Mouse (Mus musculus) spleen, adult 18-20 months (tissue): ENCODE data around the gene Pikfyve.
A peak's percentile ranks its signal among the peaks of the same experiment; 100 is the strongest.
"Not testable (repeated sequence)": the region's sequence is repeated elsewhere in the genome, so short reads cannot be mapped to it uniquely, and the experiment has no call there.

Experiments
- DNase-seq, 2 experiments: peaks; one replicate each; pipeline ENCODE4 v3.0.0; 2022; ENCODE audit warnings: mixed read lengths in 2 of 2

Gene Pikfyve

GRCm38 (mm10) chr1:65185524-65186205 is 818 bp upstream of the Pikfyve start:
- DNase-seq = no peak

- no peak for DNase-seq
Observed at GRCm38 (mm10) chr1:65187074-65187430, 569 bp downstream of the Pikfyve start.

- DNase-seq = no peak
Observed at GRCm38 (mm10) chr1:65190172-65190571, 3.7 kb downstream of the Pikfyve start.

- no peak for DNase-seq
Observed at GRCm38 (mm10) chr1:65193226-65193625, 6.7 kb downstream of the Pikfyve start.

GRCm38 (mm10) chr1:65198425-65198824 is 11.9 kb downstream of the Pikfyve start:
- DNase-seq = no peak

GRCm38 (mm10) chr1:65198861-65199260 is 12.4 kb downstream of the Pikfyve start:
- DNase-seq = no peak

GRCm38 (mm10) chr1:65204299-65204698 is 17.8 kb downstream of the Pikfyve start:
- DNase-seq = no peak

GRCm38 (mm10) chr1:65213214-65213613 is 26.7 kb downstream of the Pikfyve start:
- no peak for DNase-seq

GRCm38 (mm10) chr1:65217567-65217966 is 31.1 kb downstream of the Pikfyve start:
- no peak for DNase-seq

- no peak for DNase-seq
Observed at GRCm38 (mm10) chr1:65217972-65218371, 31.5 kb downstream of the Pikfyve start.

GRCm38 (mm10) chr1:65223654-65224053 is 37.2 kb downstream of the Pikfyve start:
- no peak for DNase-seq

- no peak for DNase-seq
Observed at GRCm38 (mm10) chr1:65227681-65228080, 41.2 kb downstream of the Pikfyve start.

- not testable (repeated sequence) for DNase-seq
Observed at GRCm38 (mm10) chr1:65229768-65230167, 43.3 kb downstream of the Pikfyve start.

- DNase-seq = no peak
Observed at GRCm38 (mm10) chr1:65230566-65230965, 44.1 kb downstream of the Pikfyve start.

- DNase-seq = no peak
Observed at GRCm38 (mm10) chr1:65237712-65238111, 51.2 kb downstream of the Pikfyve start.

- no peak for DNase-seq
Observed at GRCm38 (mm10) chr1:65245637-65246036, 59.2 kb downstream of the Pikfyve start.

- DNase-seq = no peak
Observed at GRCm38 (mm10) chr1:65280461-65280860, 94.0 kb downstream of the Pikfyve start.

GRCm38 (mm10) chr1:65281756-65282155 is 95.3 kb downstream of the Pikfyve start, which contains the start of gene Pth2r:
TSS of gene Pth2r (plus strand) at chr1:65282056.
- no peak for DNase-seq

- peak in 1 of 2 experiments; percentile 24 for DNase-seq
Observed at GRCm38 (mm10) chr1:65282766-65283165, 96.3 kb downstream of the Pikfyve start.

- DNase-seq = no peak
Observed at GRCm38 (mm10) chr1:65308476-65308875, 122.0 kb downstream of the Pikfyve start.

- no peak for DNase-seq
Observed at GRCm38 (mm10) chr1:65311214-65311933, 124.9 kb downstream of the Pikfyve start.

GRCm38 (mm10) chr1:65312118-65312517 is 125.6 kb downstream of the Pikfyve start:
- DNase-seq = no peak

- no peak for DNase-seq
Observed at GRCm38 (mm10) chr1:65312896-65313295, 126.4 kb downstream of the Pikfyve start.
